Mouse (Mus musculus): Measurements from ENCODE around the gene Smarcd1.
"Not testable (repeated sequence)": the region's sequence is repeated elsewhere in the genome, so short reads cannot be mapped to it uniquely, and the experiment has no call there.

The Smarcd1 gene

DNA sequence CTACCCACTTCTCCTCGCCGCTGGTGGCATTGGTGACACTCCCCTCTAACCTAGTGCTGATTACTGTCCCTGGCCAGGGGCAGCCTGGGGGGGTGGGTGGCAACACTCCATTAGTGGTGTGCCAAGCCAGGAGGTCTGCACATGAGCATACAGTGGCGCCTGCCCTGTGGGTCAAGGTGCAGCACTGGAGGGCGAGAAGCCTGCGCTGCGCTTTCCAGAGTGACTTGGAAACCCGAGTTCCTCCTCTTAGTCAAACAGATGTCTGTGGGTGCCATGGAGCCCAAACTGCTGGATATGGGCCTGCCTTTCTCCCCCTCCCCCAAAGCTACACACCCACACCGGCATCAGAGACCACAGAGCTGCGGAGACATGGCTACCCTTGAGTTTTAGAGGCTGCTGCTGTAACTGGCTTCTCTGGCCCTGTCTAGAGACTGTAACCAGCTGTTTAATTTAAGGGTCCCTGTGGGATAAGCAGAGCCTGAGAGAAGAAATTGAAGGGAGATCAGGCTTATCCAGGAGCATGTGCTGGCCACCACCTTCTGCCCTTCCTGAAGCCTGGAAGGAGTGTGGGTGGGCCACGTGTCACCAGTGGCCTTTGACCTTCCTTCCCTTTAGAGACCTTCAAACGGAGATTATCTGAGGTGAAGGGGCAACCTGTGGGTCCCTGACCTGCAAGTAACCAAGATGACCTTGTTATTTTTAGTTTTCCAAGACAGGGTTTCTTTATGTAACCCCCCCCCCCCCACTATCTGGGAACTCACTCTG lies 14.2 kb downstream of the Smarcd1 start:
- no peak for DNase-seq

DNA sequence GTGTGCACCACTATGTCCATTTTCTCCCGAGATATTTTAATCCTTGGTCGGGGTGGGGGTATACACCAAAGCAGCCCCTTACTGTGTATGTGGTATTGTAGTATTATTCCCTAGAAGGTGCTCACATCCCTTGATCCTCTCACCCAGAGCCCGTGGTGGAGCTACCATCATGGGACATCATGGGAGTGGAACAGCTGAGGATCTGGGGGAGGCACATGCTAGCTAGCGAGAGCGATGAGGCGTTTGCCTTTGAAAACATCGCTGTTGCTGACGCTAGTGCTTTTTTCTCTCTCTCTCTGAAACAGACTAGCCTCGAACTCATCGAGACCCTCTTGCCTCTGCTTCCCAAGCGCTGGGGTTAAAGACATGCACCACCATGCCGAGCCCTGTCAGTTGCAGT lies 14.9 kb downstream of the Smarcd1 start:
- no peak for DNase-seq

DNA sequence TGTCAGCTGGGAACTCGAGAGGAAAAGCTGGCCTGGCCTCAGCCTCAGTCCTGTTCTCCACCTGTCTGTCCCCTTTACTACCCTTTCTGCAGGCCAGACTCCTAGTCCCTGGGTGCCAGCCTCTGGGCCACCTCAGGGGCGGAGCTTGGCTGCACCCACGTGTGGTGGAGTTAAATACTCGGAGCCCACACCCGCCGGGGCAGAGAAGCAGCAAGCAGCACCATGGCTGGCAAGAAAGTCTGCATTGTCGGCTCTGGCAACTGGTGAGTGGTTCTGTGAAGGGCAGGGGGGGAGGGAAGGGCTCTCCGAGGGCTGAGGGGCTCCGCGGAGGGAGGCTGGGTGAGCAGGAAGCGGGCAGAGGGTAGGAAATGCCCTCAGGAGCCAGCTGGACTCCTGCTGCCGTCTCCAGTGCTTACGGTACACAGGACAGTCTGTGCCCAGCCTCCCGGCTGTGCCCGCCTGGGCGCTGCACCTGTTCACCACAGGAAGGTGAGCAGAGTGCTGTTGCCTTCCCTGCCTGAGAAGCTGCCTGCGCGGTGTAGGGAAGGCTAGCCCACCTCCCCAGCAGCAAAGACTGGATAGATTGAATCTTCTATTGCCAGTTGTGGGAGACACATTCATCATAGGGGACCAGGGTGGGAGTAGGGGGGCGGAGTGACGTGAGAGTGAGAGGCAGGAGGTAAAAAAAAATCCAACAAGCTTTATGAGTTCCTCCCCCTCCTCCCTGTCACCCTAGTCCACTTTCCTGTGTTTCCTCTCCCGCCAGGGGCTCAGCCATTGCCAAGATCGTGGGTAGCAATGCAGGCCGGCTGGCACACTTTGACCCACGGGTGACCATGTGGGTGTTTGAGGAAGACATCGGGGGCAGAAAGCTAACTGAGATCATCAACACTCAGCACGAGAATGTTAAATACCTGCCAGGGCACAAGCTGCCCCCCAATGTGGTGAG lies 15.7 kb downstream of the Smarcd1 start, which contains the start of gene Gpd1:
Gene Gpd1 (plus strand): TSS at position 130 of the 949 bp plus-strand sequence.
- peak; percentile 23 for DNase-seq

DNA sequence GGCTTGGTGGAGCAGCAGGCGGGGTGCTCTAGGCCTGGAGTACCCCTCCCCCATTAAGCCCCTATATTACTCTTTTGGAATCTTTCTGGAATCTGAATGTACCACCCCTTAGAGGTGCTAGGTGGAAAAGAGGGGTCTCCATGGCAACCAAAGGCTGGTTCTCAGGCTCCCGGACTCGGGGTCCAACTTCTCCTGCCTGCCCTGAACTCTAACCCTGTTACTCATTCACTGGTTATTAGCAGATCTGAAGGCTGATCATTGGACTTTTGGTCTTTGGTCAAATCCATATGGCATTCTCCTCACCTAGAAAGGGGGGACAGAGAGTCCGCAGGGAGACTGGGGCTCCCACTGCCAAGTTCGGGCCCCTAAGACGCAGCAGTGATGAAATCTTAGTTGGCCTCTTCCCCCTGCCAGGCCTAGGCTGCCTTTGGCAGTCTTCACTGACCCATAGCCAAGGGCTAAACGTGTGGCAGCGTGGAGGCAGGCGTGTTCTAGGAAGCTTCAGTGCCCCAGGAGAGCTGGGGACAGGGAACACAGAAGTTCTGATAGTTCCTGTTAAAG lies 16.6 kb downstream of the Smarcd1 start:
- DNase-seq = no peak

DNA sequence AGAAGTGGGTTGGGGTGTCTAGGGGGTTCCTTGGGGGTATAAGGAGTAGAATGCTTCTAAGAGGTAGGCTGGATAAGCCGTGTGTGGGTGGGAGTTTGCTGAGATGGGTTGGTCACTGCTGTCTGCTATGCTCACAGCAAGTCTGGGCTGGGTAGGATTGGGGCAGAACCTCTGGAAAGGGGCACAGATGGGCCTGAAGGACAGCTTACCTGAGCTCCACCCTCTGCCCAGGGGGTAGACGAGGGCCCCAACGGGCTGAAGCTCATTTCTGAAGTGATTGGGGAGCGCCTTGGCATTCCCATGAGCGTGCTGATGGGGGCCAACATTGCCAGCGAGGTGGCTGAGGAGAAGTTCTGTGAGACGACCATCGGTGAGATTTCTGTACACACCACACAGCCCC lies 17.9 kb downstream of the Smarcd1 start:
- DNase-seq = no peak

DNA sequence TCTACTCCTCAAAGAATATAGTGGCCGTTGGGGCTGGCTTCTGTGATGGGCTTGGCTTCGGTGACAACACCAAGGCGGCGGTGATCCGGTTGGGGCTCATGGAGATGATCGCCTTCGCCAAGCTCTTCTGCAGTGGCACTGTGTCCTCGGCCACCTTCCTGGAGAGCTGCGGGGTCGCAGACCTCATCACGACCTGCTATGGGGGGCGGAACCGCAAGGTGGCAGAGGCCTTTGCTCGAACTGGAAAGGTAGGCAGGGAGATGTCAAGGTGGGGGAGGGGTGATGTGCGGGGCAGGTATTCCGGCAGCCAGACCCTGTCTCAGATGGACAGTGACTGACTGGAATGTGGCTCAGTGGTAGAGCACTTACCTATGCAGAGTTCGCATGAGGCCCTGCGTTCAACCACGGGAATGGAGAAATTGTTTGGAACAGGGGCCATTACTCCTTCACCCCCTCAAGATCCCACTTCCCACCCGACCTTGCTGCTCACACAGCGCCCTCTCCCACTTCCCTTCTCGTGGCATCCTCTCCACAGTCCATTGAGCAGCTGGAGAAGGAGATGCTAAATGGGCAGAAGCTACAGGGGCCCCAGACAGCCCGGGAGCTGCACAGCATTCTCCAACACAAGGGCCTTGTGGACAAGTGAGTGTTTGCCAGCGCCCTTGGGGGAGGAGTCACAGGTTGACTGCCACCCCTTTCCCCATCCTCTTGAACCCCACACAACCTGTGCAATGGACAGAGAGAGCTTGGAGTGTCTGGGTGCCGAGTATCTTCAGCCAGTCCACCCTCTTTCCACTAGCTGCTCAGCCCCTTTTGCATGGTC lies 20.2 kb downstream of the Smarcd1 start:
- DNase-seq = no peak

DNA sequence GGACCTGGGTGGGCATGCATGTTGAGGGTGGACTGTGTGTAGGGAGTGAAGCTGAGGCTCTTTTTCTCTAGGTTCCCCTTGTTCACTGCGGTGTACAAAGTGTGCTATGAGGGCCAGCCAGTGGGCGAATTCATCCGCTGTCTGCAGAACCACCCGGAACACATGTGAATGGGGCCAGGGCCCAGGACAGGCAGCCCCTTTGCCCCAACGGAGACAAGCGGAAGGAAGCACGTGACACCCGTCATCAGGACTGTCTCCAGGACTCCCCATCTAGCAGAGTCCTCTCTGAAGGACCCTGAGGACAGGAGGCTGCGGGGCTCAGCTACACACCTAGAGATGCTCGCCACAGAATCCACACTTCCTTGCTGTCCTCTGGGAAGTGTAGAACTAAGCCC lies 21.2 kb downstream of the Smarcd1 start:
- DNase-seq = no peak

DNA sequence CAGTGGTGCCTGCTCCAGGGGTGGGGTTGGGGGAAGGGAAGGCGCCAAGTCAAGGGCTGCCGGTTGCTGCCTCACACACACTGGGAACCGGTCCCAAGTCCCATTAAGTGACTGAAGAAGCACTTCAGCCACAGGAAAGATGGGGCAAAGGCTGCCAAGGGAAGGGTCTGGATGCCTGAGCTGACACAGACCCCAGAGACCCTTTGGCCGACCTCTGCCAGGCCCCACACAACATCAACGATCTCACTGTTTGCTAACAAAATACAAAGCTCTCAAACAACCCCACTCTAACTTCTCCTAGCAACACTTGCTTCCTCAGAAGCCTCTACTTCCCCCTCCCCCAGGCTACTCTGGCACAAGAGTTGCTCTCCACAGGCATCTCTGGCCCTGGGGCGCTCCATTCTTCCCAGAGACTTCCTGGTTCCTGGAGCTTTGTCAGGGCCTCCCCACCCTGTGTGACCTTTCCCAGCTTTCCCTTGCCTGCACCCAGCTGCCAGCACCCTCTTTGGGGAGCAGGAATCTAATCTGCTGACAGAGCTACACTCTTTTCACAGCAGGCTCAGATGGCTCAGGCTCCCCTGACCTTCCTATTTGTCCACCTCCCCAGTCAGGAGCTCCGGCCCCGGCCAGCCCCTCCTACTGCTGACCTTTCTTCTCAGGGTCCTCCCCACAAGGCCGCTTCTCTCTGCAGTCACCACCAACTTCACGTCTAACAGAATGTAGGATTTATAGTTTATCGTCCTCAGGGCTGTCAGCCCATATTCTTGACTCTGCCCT lies 21.8 kb downstream of the Smarcd1 start:
- DNase-seq = no peak

DNA sequence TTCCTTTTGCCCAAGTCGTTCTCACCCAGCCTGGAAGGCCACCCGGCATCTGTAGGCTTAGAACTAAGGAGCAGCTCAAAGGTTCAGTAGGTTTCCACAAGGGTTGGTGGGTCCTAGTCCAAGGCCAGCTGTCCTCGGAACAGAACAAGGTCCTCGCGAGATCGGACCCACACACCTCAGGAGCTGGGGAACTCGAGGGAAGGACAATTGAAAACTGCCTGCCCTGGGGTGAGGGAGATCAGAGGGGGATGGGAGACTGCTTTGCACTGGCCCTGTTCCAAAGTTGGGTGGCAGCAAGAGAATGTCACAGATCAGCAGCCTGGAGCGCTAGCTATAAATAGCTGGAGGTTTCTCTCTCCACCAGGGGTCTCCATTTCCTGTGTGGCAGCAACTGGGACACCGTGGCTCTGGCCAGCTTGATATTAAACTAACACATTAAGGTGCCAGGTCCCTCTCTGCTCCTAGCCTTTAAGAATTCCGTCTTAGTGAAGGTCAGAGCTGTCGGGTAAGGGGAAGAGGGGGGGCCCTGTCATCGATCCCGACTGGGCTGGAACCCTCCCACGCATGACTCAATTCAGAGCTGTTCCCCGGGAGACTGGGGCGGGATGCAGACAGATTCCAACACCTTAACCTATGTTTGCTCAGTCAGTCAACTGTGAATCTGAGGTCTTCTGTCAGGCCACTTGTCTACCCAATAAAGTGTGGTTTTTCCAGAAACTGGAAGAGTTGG lies 22.5 kb downstream of the Smarcd1 start:
- DNase-seq = peak; percentile 75

DNA sequence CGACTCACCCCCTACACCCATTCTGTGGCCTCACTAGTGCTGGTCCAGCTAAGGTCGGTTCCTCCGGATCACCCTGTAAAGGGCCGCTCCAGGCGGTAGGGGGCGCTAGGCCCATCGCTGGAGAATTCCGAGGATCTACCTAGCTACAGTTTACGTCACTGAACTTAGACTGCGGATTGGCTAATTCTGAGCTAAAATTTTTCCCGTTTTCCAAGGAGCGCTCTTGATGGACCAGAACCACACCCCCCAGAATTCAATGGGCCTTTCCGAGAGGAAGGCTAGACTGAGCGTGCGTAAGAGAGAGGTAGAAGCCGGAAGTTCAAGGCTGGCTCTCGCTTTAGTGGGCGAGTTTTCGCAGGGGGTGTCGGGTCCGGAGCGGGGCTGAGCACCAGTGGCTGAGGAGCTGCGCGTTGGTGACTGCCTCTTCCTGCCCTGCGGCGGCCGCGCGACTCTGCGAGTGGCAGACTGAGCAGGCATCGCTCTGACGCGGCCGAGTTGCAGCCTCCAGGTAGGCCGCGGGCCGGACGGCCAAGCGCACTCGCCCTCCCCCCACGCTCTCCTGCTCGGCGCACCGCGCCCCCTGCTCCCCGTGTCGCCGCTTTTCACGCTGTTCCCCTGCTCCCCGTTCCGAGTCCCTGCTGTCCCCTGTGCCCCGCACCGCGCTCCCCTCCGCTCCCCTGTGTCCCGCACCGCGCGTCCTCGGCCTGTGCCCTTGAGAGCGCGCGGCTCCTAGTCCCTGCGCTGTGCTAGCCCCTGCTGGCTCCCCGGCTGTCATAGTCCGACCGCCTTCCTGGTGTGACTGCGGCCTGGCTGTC lies 23.6 kb downstream of the Smarcd1 start, which contains the start of gene Cox14:
Gene Cox14 (plus strand): TSS at position 278 of the 815 bp plus-strand sequence.
- peak; percentile 92 for DNase-seq

DNA sequence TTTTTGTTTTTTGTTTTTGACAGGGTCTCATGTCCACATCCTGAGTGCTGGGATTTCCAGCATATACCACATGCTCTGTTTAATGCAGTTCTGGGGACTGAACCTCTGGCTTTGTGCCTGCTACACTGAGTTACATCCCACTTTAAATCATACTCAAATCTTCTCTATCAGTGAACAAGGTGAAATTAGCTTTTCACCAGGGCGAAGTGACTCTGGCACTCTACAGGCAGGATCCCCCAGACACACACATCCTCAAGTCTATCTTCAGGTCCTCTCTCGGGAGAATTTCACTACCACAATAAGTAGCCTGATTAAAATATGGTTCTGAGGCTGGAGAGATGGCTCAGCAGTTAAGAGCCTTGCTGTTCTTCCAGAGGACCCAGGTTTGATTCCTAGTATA lies 24.6 kb downstream of the Smarcd1 start:
- DNase-seq = no peak

DNA sequence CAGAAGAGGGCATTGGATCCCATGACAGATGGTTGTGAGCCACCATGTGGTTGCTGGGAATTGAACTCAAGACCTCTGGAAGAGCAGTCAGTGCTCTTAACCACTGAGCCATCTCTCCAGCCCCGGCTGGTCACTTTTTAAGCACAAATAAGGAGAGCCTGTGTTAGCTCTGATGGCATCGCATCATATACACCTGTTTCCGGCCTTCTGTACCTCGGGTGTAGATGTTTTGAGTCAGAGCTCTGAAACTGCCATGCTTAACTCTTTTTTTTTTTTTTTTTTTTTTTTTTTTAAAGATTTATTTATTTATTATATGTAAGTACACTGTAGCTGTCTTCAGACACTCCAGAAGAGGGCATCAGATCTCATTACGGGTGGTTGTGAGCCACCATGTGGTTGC lies 25.1 kb downstream of the Smarcd1 start:
- DNase-seq = not testable (repeated sequence)

DNA sequence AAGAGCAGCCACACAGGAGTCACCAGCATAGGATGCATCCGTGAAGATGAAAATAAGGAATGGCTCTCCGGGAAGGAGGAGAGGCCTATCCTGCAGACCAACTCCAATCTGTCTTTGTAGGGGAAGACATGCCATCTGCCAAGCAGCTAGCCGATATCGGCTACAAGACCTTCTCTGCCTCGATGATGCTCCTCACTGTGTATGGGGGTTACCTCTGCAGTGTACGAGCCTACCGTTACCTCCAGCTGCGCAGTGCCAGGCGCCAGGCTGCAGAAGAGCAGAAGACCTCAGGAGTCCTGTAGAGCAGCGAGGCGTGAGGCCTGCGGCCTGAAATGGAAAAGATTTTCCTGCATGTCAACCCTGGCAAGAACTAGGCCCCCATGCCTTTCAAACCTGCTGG lies 25.6 kb downstream of the Smarcd1 start:
- DNase-seq = no peak

DNA sequence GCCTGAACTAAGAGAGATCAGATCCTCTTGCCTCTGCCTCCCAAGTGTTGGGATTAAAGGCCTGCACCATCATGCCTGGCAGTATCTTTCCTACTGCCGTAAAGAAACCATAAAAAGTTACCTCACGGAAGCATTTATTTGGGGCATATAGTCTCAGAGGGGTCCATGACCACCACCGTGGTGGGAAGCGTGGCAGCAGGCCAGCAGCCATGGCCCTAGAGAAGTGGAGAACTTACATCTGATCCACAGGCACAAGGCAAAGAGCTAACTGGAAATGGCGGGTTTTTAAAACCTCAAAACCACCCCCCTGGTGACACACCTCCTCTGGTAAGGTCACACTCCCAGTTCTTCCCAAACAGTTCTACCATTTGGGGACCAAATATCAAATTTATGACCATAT lies 26.3 kb downstream of the Smarcd1 start:
- DNase-seq = no peak

DNA sequence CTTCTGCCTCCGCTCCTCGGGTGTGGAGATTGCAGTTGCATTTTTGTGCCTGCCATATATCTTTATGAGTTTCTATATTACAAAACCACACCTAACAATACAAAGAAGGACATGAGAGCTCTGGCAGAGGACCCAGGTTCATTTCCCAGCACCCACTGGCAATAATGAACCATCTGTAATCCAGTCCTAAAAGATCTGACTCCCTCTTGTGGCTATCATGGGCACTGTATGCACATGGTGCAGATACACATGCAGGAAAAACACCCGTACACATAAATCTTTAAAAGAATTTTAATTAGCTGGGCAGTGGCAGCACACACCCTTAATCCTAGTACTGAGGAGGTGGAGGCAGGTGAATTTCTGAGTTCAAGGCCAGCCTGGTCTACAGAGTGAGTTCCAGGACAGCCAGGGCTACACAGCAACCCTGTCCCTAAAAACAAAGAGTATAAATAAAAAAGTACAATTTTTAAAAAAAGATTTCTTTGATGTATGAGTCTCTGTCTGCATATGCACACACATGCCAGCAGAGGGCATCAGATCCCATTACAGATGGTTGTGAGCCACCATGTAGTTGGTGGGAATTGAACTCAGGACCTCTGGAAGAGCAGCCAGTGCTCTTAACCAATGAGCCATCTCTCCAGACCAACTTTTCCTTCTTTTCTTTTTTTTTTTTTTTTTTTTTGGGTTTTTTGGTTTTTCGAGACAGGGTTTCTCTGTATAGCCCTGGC lies 27.3 kb downstream of the Smarcd1 start:
- DNase-seq = peak; percentile 45

DNA sequence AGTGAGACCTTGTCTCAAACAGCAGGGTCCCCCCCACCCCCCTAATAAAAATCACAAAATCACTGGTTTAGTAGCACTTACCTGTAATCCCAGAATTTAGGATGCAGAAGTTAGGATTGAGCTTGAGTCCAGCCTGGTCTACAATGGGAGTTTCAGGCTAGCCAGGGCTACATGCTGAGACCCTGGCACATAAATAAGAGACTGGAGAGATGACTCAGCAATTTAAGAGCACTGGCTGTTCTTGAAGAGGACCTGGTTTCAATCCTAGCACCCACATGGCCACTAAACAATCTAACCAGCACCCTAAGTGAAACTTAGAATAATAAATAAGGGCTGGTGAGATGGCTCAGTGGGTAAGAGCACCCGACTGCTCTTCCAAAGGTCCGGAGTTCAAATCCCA lies 29.2 kb downstream of the Smarcd1 start:
- no peak for DNase-seq

DNA sequence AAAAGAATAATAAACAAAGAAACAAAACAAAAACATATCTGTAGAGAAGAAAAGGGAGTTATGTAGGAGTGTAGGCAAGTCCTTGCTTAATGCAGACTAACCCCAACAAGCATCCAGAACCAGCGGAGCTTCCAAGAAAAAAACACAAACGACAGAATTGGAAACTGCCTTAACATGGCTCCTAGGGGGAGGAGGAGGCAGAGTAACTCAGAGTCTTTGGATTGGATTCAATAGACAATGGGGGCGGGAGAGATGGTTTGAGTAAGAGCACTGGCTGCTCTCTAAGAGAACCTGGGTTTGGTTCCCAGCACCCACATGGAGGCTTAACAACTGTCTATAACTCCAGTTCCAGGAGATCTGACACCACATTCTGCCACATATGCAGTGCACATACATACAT lies 29.7 kb downstream of the Smarcd1 start:
- DNase-seq = no peak

DNA sequence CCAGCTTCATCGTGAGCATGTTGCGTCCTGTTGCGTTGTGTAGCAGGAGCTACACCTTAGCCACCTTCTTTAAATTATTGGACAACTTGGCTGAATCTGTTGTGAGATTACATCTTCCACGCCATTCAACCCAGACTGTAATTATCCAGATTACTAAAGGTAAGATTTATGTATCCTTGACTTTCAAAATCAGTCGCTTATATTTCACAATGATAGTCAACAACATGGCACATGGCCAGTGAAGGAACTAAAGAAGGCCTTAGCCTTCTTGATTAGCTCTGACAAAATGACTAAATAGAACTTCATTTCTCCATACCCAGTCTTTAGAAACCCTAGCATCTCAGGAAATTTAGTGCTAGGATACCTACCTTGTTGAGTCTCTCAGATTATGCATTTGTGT lies 31.3 kb downstream of the Smarcd1 start:
- no peak for DNase-seq

DNA sequence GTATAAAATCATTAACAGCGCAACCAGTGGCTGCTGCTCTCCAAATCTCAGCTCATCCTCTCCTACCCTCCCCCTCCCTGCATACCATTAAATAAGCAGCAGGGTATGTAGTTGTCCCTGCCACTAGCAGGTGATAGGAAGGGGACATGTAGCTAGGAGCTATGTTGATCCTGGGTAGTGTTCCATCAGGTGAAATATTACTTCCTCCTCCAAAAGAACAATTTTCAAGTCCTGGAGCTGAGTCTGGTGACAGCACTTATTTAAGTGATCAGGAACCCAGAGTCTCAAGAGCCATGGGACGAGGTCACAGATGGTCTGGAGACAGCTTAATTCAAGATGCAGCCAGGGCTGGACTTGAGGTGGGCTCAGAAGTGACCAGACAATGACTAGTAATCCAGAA lies 33.7 kb downstream of the Smarcd1 start:
- peak; percentile 100 for DNase-seq

DNA sequence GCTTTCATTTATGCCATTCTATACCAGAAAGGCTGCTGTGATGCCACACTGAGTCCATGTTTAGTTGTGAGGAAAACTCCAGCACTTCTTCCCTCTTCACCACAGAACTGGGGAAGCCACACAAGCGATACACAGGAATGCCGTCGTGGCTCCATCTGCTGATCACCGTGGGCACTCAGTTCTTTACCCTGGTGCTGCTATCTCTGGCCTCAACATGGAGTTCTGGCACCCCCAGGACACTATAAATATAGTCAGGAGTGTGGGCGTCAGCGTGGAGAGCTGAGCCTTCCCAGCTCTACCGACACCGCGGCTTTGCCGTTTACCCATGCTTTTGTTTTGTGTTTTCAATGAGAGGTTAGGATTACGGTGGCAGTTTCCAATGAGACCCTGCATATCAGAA lies 34.7 kb downstream of the Smarcd1 start:
- no peak for DNase-seq
